ENCODE assay signal across 25 mouse cellular contexts in the genomic region with DNA sequence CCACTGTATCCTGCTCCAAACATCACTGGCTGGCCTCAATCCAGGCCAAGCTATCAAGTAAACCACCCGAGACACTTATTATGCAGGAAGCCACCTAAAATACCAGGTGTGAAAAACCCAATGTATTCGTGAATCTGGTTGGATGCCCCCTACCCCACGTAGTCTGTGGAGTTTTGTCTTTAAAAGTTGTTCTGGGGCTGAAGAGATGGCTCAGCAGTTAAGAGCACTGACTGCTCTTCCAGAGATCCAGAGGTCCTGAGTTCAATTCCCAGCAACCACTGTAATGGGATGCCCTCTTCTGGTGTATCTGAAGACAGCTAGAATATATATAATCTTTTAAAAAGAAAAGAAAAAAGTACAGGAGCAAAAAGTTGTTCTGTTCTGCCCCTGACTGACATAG. TPM values are rescaled to one million over a fixed set of nuclear protein-coding genes. Genes with fewer than 3 reads are reported as not detected.
"Had no signal": no experiment of that assay in that cellular context is flagged by ENCODE, and none has a peak within 500 bp of the region (broad histone marks: within the 10 kb centered on the region; RNA-seq: fewer than 3 reads in every experiment).

No protein-coding gene starts in this region.

- H3K4me3 ChIP-seq: gastrocnemius, adult 2 months; heart, embryonic 10.5 days; heart, embryonic 12.5 days; hindbrain, embryonic 10.5 days; hindbrain, embryonic 12.5 days; intestine, embryonic 15.5 days; layer of hippocampus, adult 2 months; left cerebral cortex, adult 2 months; limb, embryonic 10.5 days; limb, embryonic 12.5 days had no signal

- H3K9me3 ChIP-seq: heart, embryonic 10.5 days; heart, embryonic 12.5 days; hindbrain, embryonic 10.5 days; hindbrain, embryonic 12.5 days; intestine, embryonic 15.5 days; limb, embryonic 10.5 days; limb, embryonic 12.5 days had no signal

- H3K27me3 ChIP-seq: heart, embryonic 12.5 days; hindbrain, embryonic 12.5 days; intestine, embryonic 15.5 days; limb, embryonic 12.5 days had no signal

- ATAC-seq: hindbrain, embryonic 16.5 days; inflammation-experienced regulatory T-cells, adult 6 months; intestine, embryonic 15.5 days; intestine, postnatal 0 days had no signal

- H3K27ac ChIP-seq: gastrocnemius, adult 2 months; heart, embryonic 10.5 days; hindbrain, embryonic 10.5 days; hindbrain, embryonic 12.5 days; hindbrain, embryonic 14.5 days; intestine, embryonic 15.5 days; layer of hippocampus, adult 2 months; left cerebral cortex, adult 2 months; limb, embryonic 10.5 days; limb, embryonic 12.5 days had no signal

- H3K4me2 ChIP-seq: heart, embryonic 12.5 days; hindbrain, embryonic 12.5 days; hindbrain, embryonic 14.5 days; intestine, embryonic 15.5 days; limb, embryonic 12.5 days had no signal

- H3K9ac ChIP-seq: heart, embryonic 12.5 days; hindbrain, embryonic 12.5 days; hindbrain, embryonic 14.5 days; intestine, embryonic 15.5 days; limb, embryonic 12.5 days had no signal

- H3K36me3 ChIP-seq: heart, embryonic 10.5 days; heart, embryonic 12.5 days; hindbrain, embryonic 12.5 days; intestine, embryonic 15.5 days; limb, embryonic 12.5 days had no signal

- DNase-seq: gastrocnemius, adult 2 months; gastrocnemius, postnatal 10 days; gastrocnemius, postnatal 25 days; heart, adult 18-20 months; heart, postnatal 10 days; heart, postnatal 4 days; kidney, adult 18-20 months; kidney, adult 8-10 months; kidney, postnatal 10 days; kidney, postnatal 25 days; kidney, postnatal 4 days had no signal

RNA-seq across cellular contexts. Expression of gene C1qtnf4, which starts 52.7 kb away (rescaled TPM):
- total RNA-seq: granulocyte monocyte progenitor cell, adult 5-6 weeks had no signal
